Mouse (Mus musculus): Measurements from ENCODE around the gene Rnf220. TPM values are rescaled to one million over a fixed set of nuclear protein-coding genes. Genes with fewer than 3 reads are reported as not detected.
"Not testable (repeated sequence)": the region's sequence is repeated elsewhere in the genome, so short reads cannot be mapped to it uniquely, and the experiment has no call there.

Gene Rnf220
- polyA plus RNA-seq, 1 experiment from 2014 or later = 76.1 TPM

- Histone ChIP-seq H3K4me3 (ENCODE audit: low read depth, low read length) (no peak overlapping the region), H3K36me3 (ENCODE audit: insufficient read depth) (peaks cover 41% of the 10 kb centered on the region), H3K9me3 (ENCODE audit: low read depth, low read length) (peaks cover 2% of the 10 kb centered on the region; the same call in 1 of the 2 replicates), H3K27me3 (ENCODE audit: insufficient read depth, low read length) (no peaks in the 10 kb centered on the region), H3K4me1 (ENCODE audit: insufficient read depth) (no peaks in the 10 kb centered on the region), H3K9ac (no peak overlapping the region), H3K27ac (ENCODE audit: low read depth) (no peak overlapping the region), H3K4me2 (no peak overlapping the region)
- TF ChIP-seq CTCF (IDR thresholded peaks at IDR 0.05; ENCODE audit: low read depth) = peak; percentile 95
- peak; percentile 94 for DNase-seq
- ATAC-seq (ENCODE audit: insufficient read depth) = peak; percentile 54; the same call in 1 of the 2 replicates
- WGBS = 4% methylated on average over 6 of the region's 6 CpGs
Measured at GRCm38 (mm10) chr4:117270278-117270677, 226.6 kb downstream of the Rnf220 start.

- no peaks in the 10 kb centered on the region for H3K27me3 ChIP-seq (ENCODE audit: insufficient read depth, low read length)
- H3K9ac ChIP-seq = no peak overlapping the region
- H3K4me2 ChIP-seq = no peak overlapping the region
- DNase-seq = no peak
- H3K27ac ChIP-seq (ENCODE audit: low read depth) = no peak overlapping the region
- no peaks in the 10 kb centered on the region for H3K4me1 ChIP-seq (ENCODE audit: insufficient read depth)
- peaks cover 18% of the 10 kb centered on the region for H3K36me3 ChIP-seq (ENCODE audit: insufficient read depth)
- no peak for ATAC-seq (ENCODE audit: insufficient read depth)
- H3K4me3 ChIP-seq (ENCODE audit: low read depth, low read length) = no peak overlapping the region
- no peaks in the 10 kb centered on the region for H3K9me3 ChIP-seq (ENCODE audit: low read depth, low read length)
- WGBS = 80% methylated on average over 25 of the region's 25 CpGs
- TF ChIP-seq CTCF (IDR thresholded peaks at IDR 0.05; ENCODE audit: low read depth) = no peak
Measured at GRCm38 (mm10) chr4:117267831-117268437, 228.9 kb downstream of the Rnf220 start.

- no peak overlapping the region for H3K27ac ChIP-seq (ENCODE audit: low read depth)
- H3K4me2 ChIP-seq = no peak overlapping the region
- peak; percentile 89 for DNase-seq
- H3K27me3 ChIP-seq (ENCODE audit: insufficient read depth, low read length) = no peaks in the 10 kb centered on the region
- peaks cover 11% of the 10 kb centered on the region for H3K36me3 ChIP-seq (ENCODE audit: insufficient read depth)
- H3K9me3 ChIP-seq (ENCODE audit: low read depth, low read length) = no peaks in the 10 kb centered on the region
- 6% methylated on average over 2 of the region's 2 CpGs for WGBS
- no peak for ATAC-seq (ENCODE audit: insufficient read depth)
- no peak overlapping the region for H3K9ac ChIP-seq
- H3K4me3 ChIP-seq (ENCODE audit: low read depth, low read length) = no peak overlapping the region
- no peaks in the 10 kb centered on the region for H3K4me1 ChIP-seq (ENCODE audit: insufficient read depth)
- peak; percentile 96 for TF ChIP-seq CTCF (IDR thresholded peaks at IDR 0.05; ENCODE audit: low read depth)
Measured at GRCm38 (mm10) chr4:117267284-117267683, 229.6 kb downstream of the Rnf220 start.

GRCm38 (mm10) chr4:117262987-117263386 is 233.9 kb downstream of the Rnf220 start:
- Histone ChIP-seq H3K27me3 (ENCODE audit: insufficient read depth, low read length) (no peaks in the 10 kb centered on the region), H3K4me1 (ENCODE audit: insufficient read depth) (no peaks in the 10 kb centered on the region), H3K27ac (ENCODE audit: low read depth) (no peak overlapping the region), H3K36me3 (ENCODE audit: insufficient read depth) (no peaks in the 10 kb centered on the region), H3K4me2 (no peak overlapping the region), H3K9me3 (ENCODE audit: low read depth, low read length) (no peaks in the 10 kb centered on the region), H3K9ac (no peak overlapping the region), H3K4me3 (ENCODE audit: low read depth, low read length) (no peak overlapping the region)
- ATAC-seq (ENCODE audit: insufficient read depth) (no peak), DNase-seq (no peak)
- no peak for TF ChIP-seq CTCF (IDR thresholded peaks at IDR 0.05; ENCODE audit: low read depth)
- WGBS = 67% methylated on average over 8 of the region's 8 CpGs

GRCm38 (mm10) chr4:117262101-117262913 is 234.5 kb downstream of the Rnf220 start:
- WGBS = 60% methylated on average over 13 of the region's 13 CpGs
- no peaks in the 10 kb centered on the region for H3K4me1 ChIP-seq (ENCODE audit: insufficient read depth)
- no peaks in the 10 kb centered on the region for H3K27me3 ChIP-seq (ENCODE audit: insufficient read depth, low read length)
- no peak overlapping the region for H3K9ac ChIP-seq
- ATAC-seq (ENCODE audit: insufficient read depth) (no peak), DNase-seq (no peak)
- H3K36me3 ChIP-seq (ENCODE audit: insufficient read depth) = no peaks in the 10 kb centered on the region
- no peaks in the 10 kb centered on the region for H3K9me3 ChIP-seq (ENCODE audit: low read depth, low read length)
- no peak overlapping the region for H3K4me3 ChIP-seq (ENCODE audit: low read depth, low read length)
- no peak for TF ChIP-seq CTCF (IDR thresholded peaks at IDR 0.05; ENCODE audit: low read depth)
- H3K27ac ChIP-seq (ENCODE audit: low read depth) = no peak overlapping the region
- no peak overlapping the region for H3K4me2 ChIP-seq

GRCm38 (mm10) chr4:117261222-117261621 is 235.6 kb downstream of the Rnf220 start:
- no peak overlapping the region for H3K9ac ChIP-seq
- H3K27me3 ChIP-seq (ENCODE audit: insufficient read depth, low read length) = no peaks in the 10 kb centered on the region
- no peaks in the 10 kb centered on the region for H3K9me3 ChIP-seq (ENCODE audit: low read depth, low read length)
- H3K4me1 ChIP-seq (ENCODE audit: insufficient read depth) = no peaks in the 10 kb centered on the region
- 71% methylated on average over 2 of the region's 2 CpGs for WGBS
- DNase-seq (no peak), ATAC-seq (ENCODE audit: insufficient read depth) (no peak)
- no peak overlapping the region for H3K4me2 ChIP-seq
- H3K4me3 ChIP-seq (ENCODE audit: low read depth, low read length) = no peak overlapping the region
- no peaks in the 10 kb centered on the region for H3K36me3 ChIP-seq (ENCODE audit: insufficient read depth)
- no peak for TF ChIP-seq CTCF (IDR thresholded peaks at IDR 0.05; ENCODE audit: low read depth)
- no peak overlapping the region for H3K27ac ChIP-seq (ENCODE audit: low read depth)

DNA sequence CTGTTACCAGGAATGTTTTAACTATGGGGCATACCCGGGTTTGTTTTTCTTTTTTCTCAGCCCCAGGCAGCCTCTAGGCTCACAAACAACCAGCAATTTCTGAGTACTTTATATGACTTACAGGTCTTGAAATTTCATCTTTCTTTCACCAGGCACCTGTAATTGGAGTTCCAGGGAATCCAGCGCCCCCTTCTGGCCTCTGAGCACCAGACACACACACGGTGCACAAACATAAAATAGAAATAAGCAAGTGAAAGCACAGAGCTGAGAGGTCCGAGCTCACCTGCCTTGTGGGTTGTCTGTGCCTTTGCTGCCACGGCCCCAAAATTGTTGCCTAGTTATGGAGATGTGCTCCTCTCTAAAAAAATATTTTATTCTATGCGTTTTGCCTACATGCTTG is 236.9 kb downstream of the Rnf220 start:
- not testable (repeated sequence) for ATAC-seq (ENCODE audit: insufficient read depth)

More for the DNA sequence above, 236.9 kb downstream of the Rnf220 start:
- peak; percentile 26; the same call in 1 of the 2 replicates for TF ChIP-seq CTCF (IDR thresholded peaks at IDR 0.05; ENCODE audit: low read depth)
- not testable (repeated sequence) for H3K4me1 ChIP-seq (ENCODE audit: insufficient read depth); H3K27me3 ChIP-seq (ENCODE audit: insufficient read depth, low read length); H3K9me3 ChIP-seq (ENCODE audit: low read depth, low read length); H3K9ac ChIP-seq; H3K4me3 ChIP-seq (ENCODE audit: low read depth, low read length); DNase-seq; H3K4me2 ChIP-seq; H3K27ac ChIP-seq (ENCODE audit: low read depth); H3K36me3 ChIP-seq (ENCODE audit: insufficient read depth)
- 67% methylated on average over 6 of the region's 6 CpGs for WGBS
